Mouse (Mus musculus): ENCODE data around the gene Toporsl.

DNA sequence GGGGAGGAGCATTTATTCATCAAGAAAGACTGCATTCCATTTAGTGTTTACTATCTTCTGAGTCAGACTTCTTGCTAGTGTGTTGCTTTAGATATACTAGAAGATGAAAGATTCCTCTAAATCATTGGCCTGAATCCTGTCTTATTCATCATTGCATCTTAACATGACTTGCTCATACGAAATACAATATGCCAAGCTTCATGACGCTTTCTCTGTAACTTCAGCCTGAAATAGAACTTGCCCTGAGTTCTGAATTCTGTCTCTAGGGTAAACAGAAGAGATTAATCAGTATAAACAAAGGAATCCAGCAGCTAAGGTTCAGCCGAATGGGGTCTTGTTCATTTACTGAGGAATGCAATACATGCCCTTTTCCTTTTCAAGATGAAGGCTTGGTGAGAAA, 10.8 kb downstream of the Toporsl start:
- TF ChIP-seq POLR2A (IDR thresholded peaks at IDR 0.05; ENCODE audit: control insufficient read depth, low read depth, low read length) (no peak), CTCF (IDR thresholded peaks at IDR 0.05; ENCODE audit: control insufficient read depth, insufficient read depth, insufficient replicate concordance, low read depth, low read length) (no peak)

Measured in testis, adult 2 months (tissue).